Mouse (Mus musculus): ENCODE results near the gene Fry.

Fry gene

GRCm38 (mm10) chr5:150384272-150385215 is 266.1 kb downstream of the Fry start:
- peak; percentile 24 for DNase-seq (ENCODE audit: low read depth, low spot score)

GRCm38 (mm10) chr5:150385224-150385623 is 266.8 kb downstream of the Fry start:
- DNase-seq (ENCODE audit: low read depth, low spot score), result no peak

- DNase-seq (ENCODE audit: low read depth, low spot score), result no peak
These were observed 270.2 kb downstream of the Fry start for GRCm38 (mm10) chr5:150388623-150389022.

- DNase-seq (ENCODE audit: low read depth, low spot score), result no peak
These were observed 271.3 kb downstream of the Fry start for GRCm38 (mm10) chr5:150389589-150390377.

- no peak for DNase-seq (ENCODE audit: low read depth, low spot score)
These were observed 272.0 kb downstream of the Fry start for GRCm38 (mm10) chr5:150390422-150390821.

GRCm38 (mm10) chr5:150394645-150395044 is 276.2 kb downstream of the Fry start:
- DNase-seq (ENCODE audit: low read depth, low spot score), result peak; percentile 58

- peak; percentile 88 for DNase-seq (ENCODE audit: low read depth, low spot score)
These were observed 284.5 kb downstream of the Fry start for GRCm38 (mm10) chr5:150402832-150403447.

- DNase-seq (ENCODE audit: low read depth, low spot score), result no peak
These were observed 286.4 kb downstream of the Fry start for GRCm38 (mm10) chr5:150404867-150405266.

- DNase-seq (ENCODE audit: low read depth, low spot score), result peak; percentile 77
These were observed 290.5 kb downstream of the Fry start for GRCm38 (mm10) chr5:150408979-150409378.

- DNase-seq (ENCODE audit: low read depth, low spot score), result no peak
These were observed 291.1 kb downstream of the Fry start for GRCm38 (mm10) chr5:150409451-150410045.

GRCm38 (mm10) chr5:150412750-150413450 is 294.5 kb downstream of the Fry start:
- DNase-seq (ENCODE audit: low read depth, low spot score), result no peak

GRCm38 (mm10) chr5:150414823-150415222 is 296.4 kb downstream of the Fry start:
- DNase-seq (ENCODE audit: low read depth, low spot score), result peak; percentile 52

GRCm38 (mm10) chr5:150417223-150417622 is 298.8 kb downstream of the Fry start:
- peak; percentile 50 for DNase-seq (ENCODE audit: low read depth, low spot score)

- no peak for DNase-seq (ENCODE audit: low read depth, low spot score)
These were observed 299.6 kb downstream of the Fry start for GRCm38 (mm10) chr5:150418035-150418434.

- no peak for DNase-seq (ENCODE audit: low read depth, low spot score)
These were observed 306.6 kb downstream of the Fry start for GRCm38 (mm10) chr5:150425038-150425437.

GRCm38 (mm10) chr5:150426595-150426994 is 308.1 kb downstream of the Fry start:
- DNase-seq (ENCODE audit: low read depth, low spot score), result peak; percentile 64

GRCm38 (mm10) chr5:150431286-150431685 is 312.8 kb downstream of the Fry start:
- DNase-seq (ENCODE audit: low read depth, low spot score), result peak; percentile 83

- peak; percentile 74 for DNase-seq (ENCODE audit: low read depth, low spot score)
These were observed 314.5 kb downstream of the Fry start for GRCm38 (mm10) chr5:150432960-150433359.

GRCm38 (mm10) chr5:150436629-150437389 is 318.4 kb downstream of the Fry start:
- no peak for DNase-seq (ENCODE audit: low read depth, low spot score)

- DNase-seq (ENCODE audit: low read depth, low spot score), result peak; percentile 76
These were observed 323.2 kb downstream of the Fry start for GRCm38 (mm10) chr5:150441690-150442089.
